Mouse (Mus musculus): Measurements from ENCODE around the gene Ptgr2. TPM values are rescaled to one million over a fixed set of nuclear protein-coding genes. Genes with fewer than 3 reads are reported as not detected.
"Not testable (repeated sequence)": the region's sequence is repeated elsewhere in the genome, so short reads cannot be mapped to it uniquely, and the experiment has no call there.

Ptgr2 gene
- polyA plus RNA-seq, 1 experiment from 2014 or later, result 43.3 TPM

DNA sequence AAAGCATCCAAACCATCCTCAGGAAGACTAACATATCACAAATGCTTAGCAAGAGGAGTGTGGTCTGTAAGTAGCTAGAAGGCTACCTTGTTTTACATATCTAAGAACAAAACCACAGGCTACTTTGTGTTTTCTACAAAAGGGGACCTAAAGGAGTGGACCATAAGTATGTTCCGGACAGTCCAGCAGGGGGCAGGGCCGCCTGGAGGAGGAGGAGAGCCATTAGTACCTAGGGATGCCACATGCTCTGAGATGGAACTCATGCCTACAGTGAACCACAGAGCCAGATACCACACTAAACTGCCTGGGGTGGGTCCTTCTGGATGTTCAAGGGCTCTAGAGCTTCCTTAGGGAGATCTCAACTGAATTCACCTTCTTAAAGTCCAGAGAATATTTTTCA is 62.2 kb downstream of the Ptgr2 start:
- no peak overlapping the region for H3K27ac ChIP-seq
- no peak overlapping the region for H3K4me3 ChIP-seq (ENCODE audit: inconsistent target)
- peaks cover 15% of the 10 kb centered on the region; the same call in 1 of the 2 replicates for H3K36me3 ChIP-seq (ENCODE audit: inconsistent target)
- no peaks in the 10 kb centered on the region for H3K79me2 ChIP-seq (ENCODE audit: inconsistent target)
- 73% methylated on average over 2 of the region's 2 CpGs for WGBS (ENCODE audit: missing documents)

DNA sequence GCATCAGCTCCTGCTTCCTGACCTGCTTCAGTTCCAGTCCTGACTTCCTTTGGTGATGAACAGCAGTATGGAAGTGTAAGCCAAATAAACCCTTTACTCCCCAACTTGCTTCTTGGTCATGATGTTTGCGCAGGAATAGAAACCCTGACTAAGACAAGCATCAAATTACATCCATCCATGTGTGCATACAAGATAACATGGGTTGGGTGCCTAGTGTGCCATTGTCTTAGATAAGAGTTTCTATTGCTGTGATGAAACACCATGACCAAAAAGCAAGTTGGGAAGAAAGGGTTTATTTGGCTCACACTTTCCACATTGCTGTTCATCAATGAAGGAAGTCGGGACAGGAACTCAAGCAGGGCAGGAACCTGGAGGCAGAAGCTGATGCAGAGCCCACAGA is 73.7 kb downstream of the Ptgr2 start:
- not testable (repeated sequence) for H3K27ac ChIP-seq; H3K4me3 ChIP-seq (ENCODE audit: inconsistent target); H3K36me3 ChIP-seq (ENCODE audit: inconsistent target)
- 71% methylated on average over 2 of the region's 2 CpGs for WGBS (ENCODE audit: missing documents)
- H3K79me2 ChIP-seq (ENCODE audit: inconsistent target), result peaks cover 17% of the 10 kb centered on the region

DNA sequence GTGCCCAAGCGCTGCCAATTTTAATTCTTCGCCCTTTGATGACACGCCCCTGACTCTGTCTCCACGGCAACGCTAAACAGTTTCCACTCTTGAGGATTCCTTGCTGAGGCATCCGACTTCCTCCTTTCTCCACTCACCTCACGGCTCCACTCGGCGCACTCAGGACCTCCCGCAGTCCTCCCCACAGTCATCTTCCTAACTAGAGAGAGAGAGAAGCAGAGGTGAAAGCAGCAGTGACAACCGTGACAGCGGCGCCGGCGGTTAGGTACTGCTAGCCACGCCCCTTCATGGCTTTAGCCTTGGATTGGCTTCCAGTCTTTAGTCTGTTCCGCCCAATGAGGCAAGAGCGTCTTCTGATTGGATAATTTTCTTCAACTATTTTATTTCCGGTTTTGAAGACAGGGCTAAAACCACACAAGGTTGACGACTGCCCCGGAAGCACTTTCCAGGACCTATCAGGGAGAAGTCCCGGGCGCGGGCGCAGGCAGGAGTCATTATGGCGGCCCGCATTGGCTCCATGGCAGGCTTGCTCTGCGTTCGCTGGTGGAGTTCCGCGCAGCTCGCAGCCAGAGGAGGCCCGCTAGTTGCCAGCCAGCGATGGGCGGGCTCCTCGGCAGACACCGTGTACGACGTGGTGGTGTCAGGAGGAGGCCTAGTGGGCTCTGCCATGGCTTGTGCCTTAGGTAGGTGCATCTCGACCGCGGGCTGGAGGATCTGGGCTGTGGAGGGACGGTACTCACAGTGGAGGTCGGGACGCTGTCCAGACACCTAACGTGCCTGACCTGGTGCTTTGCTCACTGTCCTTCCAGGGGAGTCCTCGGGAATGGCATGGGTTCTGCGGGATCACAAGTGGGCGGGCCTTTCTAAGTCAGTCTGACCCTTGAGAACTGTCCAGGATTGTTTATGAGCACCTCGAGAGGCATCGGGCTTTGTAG is 76.8 kb downstream of the Ptgr2 start, which contains the start of the genes Coq6 and Fam161b:
Coq6 (plus strand) TSS at position 103 of the 935 bp plus-strand sequence.
Fam161b (minus strand) TSS at position 279 of the 935 bp plus-strand sequence.
- peaks cover 44% of the 10 kb centered on the region for H3K79me2 ChIP-seq (ENCODE audit: inconsistent target)
- under 1% methylated on average over 51 of the region's 51 CpGs for WGBS (ENCODE audit: missing documents)
- H3K4me3 ChIP-seq (ENCODE audit: inconsistent target), result peak within 1 kb of the TSS; percentile 96
- no peak within 1 kb of the TSS for H3K27ac ChIP-seq
- no peaks in the 10 kb centered on the region for H3K36me3 ChIP-seq (ENCODE audit: inconsistent target)

DNA sequence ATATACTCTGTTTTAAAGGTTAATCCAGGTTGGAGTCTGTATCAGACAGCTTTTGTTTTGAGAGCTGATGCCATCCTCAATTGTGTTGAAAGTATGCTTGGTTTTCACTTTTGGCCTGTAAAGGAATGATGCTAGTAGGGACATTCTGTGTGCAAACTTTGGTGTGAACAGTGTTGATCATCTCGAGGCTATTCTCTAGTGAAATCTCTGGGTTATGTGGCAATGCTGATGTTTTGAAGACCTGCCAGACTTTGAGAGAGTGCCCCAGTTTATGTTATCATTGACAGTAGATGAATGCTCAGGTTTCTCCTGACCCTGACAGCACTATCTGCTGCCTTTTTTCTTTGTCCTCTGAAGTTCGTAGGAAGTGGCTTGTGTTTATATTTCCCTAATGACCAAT is 77.8 kb downstream of the Ptgr2 start:
- H3K4me3 ChIP-seq (ENCODE audit: inconsistent target), result peak overlapping the region; percentile 96; the same call in 1 of the 2 replicates
- H3K79me2 ChIP-seq (ENCODE audit: inconsistent target), result peaks cover 44% of the 10 kb centered on the region
- 71% methylated on average over 2 of the region's 2 CpGs for WGBS (ENCODE audit: missing documents)
- H3K27ac ChIP-seq, result no peak overlapping the region
- peaks cover 4% of the 10 kb centered on the region; the same call in 1 of the 2 replicates for H3K36me3 ChIP-seq (ENCODE audit: inconsistent target)

DNA sequence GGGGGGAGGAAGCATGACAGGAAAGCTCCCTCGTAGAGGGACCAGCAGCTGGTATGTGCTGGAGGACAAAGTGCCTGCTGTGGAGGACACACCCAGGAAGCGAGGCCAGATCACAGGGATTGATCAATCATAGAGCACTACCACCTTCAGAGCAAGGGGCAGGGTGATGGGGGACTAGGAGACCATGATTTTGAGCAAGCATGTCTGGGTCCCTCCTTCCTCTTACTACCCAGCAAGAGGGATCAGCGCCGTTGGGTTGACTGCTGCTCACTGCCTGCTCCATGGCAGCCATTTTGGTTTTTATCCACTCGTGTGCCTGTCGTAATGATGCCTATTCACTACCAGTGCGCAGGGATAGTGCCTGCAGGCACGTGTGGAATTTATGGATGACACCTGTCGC is 79.3 kb downstream of the Ptgr2 start:
- no peak overlapping the region for H3K27ac ChIP-seq
- peaks cover 11% of the 10 kb centered on the region; the same call in 1 of the 2 replicates for H3K36me3 ChIP-seq (ENCODE audit: inconsistent target)
- no peak overlapping the region for H3K4me3 ChIP-seq (ENCODE audit: inconsistent target)
- 89% methylated on average over 9 of the region's 9 CpGs for WGBS (ENCODE audit: missing documents)
- peaks cover 44% of the 10 kb centered on the region for H3K79me2 ChIP-seq (ENCODE audit: inconsistent target)

DNA sequence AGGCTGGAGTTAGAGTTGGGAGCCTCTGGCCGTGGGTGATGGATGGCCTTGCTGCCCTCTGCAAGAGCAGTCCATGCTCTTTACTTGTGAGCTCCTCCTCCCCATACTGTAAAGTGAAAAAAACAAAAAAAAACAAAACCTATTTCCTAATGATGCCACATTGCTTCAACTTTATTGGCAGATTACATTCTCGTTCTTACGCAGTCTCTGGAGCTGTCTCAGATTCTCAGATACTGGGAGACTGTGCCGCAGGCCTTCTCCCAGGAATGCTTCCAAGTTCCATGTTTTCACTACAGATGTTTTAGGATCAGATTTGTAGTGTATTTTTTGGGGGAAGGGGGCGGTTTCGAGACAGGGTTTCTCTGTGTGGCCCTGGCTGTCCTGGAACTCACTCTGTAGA is 80.1 kb downstream of the Ptgr2 start:
- Histone ChIP-seq H3K4me3 (ENCODE audit: inconsistent target) (no peak overlapping the region), H3K79me2 (ENCODE audit: inconsistent target) (peaks cover 44% of the 10 kb centered on the region), H3K36me3 (ENCODE audit: inconsistent target) (peaks cover 16% of the 10 kb centered on the region; the same call in 1 of the 2 replicates), H3K27ac (no peak overlapping the region)
- WGBS (ENCODE audit: missing documents), result 95% methylated on average over 6 of the region's 6 CpGs

Other genes with a start within 250 kb of the Ptgr2 start
- gene Acot4, start 246.9 kb upstream of the Ptgr2 start, polyA plus RNA-seq (2018), result 0.05 to 0.83 TPM (median 0.11 TPM) in 3 replicates
- gene Gm49366, start 246.3 kb upstream of the Ptgr2 start, polyA plus RNA-seq (2018), result not detected in 3 replicates
- not detected in 3 replicates for gene Acot3, start 233.1 kb upstream of the Ptgr2 start, polyA plus RNA-seq (2018)
- not detected in 3 replicates for gene Acot5, start 215.9 kb upstream of the Ptgr2 start, polyA plus RNA-seq (2018)
- 0.25 to 1.5 TPM (median 0.76 TPM) in 3 replicates for gene Acot6, start 184.6 kb upstream of the Ptgr2 start, polyA plus RNA-seq (2018)
- 1.2 to 2.2 TPM (median 1.7 TPM) in 3 replicates for gene Dnal1, start 170.9 kb upstream of the Ptgr2 start, polyA plus RNA-seq (2018)
- gene Pnma1, start 136.7 kb upstream of the Ptgr2 start, polyA plus RNA-seq (2018), result 0.13 to 0.29 TPM (median 0.20 TPM) in 3 replicates
- gene Elmsan1, start 66.4 kb upstream of the Ptgr2 start, polyA plus RNA-seq (2018), result 11.0 to 13.7 TPM (median 13.5 TPM) in 3 replicates
- gene Zfp410, start 31.6 kb downstream of the Ptgr2 start, polyA plus RNA-seq (2018), result 13.2 to 17.7 TPM (median 17.0 TPM) in 3 replicates
- 3.2 to 10.7 TPM (median 7.0 TPM) in 3 replicates for gene Coq6, start 76.4 kb downstream of the Ptgr2 start, polyA plus RNA-seq (2018)
- gene Fam161b, start 76.6 kb downstream of the Ptgr2 start, polyA plus RNA-seq (2018), result 0.44 to 0.59 TPM (median 0.54 TPM) in 3 replicates
- 5.9 to 7.3 TPM (median 5.9 TPM) in 3 replicates for gene Entpd5, start 123.8 kb downstream of the Ptgr2 start, polyA plus RNA-seq (2018)
- 0.14 to 1.1 TPM (median 0.17 TPM) in 3 replicates for gene Bbof1, start 123.8 kb downstream of the Ptgr2 start, polyA plus RNA-seq (2018)
- 12.8 to 14.4 TPM (median 13.1 TPM) in 3 replicates for gene Rnf113a2, start 132.0 kb downstream of the Ptgr2 start, polyA plus RNA-seq (2018)
- gene Aldh6a1, start 165.8 kb downstream of the Ptgr2 start, polyA plus RNA-seq (2018), result 10.7 to 14.2 TPM (median 13.8 TPM) in 3 replicates
- 5.6 to 8.0 TPM (median 5.9 TPM) in 3 replicates for gene Lin52, start 166.2 kb downstream of the Ptgr2 start, polyA plus RNA-seq (2018)

Data from macrophage (primary cell).